Mouse (Mus musculus) yolk sac, embryonic 10.5 days (tissue): ENCODE data around the gene Specc1l.
"Not testable (repeated sequence)": the region's sequence is repeated elsewhere in the genome, so short reads cannot be mapped to it uniquely, and the experiment has no call there.

Experiments used
- DNase-seq: peaks from one replicate; pipeline ENCODE4 v3.0.0-alpha.2; 2017; ENCODE audit warnings: low spot score

Gene Specc1l

GRCm38 (mm10) chr10:75316472-75316871 lies 104.6 kb downstream of the Specc1l start:
- DNase-seq = no peak

- no peak for DNase-seq
Measured at GRCm38 (mm10) chr10:75316872-75316907, 104.8 kb downstream of the Specc1l start, which contains the start of gene Adora2a. Adora2a (plus strand) TSS chr10:75316877.

GRCm38 (mm10) chr10:75316908-75317761 lies 105.3 kb downstream of the Specc1l start:
- peak; percentile 64 for DNase-seq

GRCm38 (mm10) chr10:75318206-75318605 lies 106.3 kb downstream of the Specc1l start:
- no peak for DNase-seq

GRCm38 (mm10) chr10:75320321-75320720 lies 108.4 kb downstream of the Specc1l start:
- DNase-seq = no peak

- no peak for DNase-seq
Measured at GRCm38 (mm10) chr10:75322966-75323365, 111.1 kb downstream of the Specc1l start.

- no peak for DNase-seq
Measured at GRCm38 (mm10) chr10:75323986-75324385, 112.1 kb downstream of the Specc1l start.

GRCm38 (mm10) chr10:75324391-75324790 lies 112.5 kb downstream of the Specc1l start:
- no peak for DNase-seq

GRCm38 (mm10) chr10:75325821-75326220 lies 113.9 kb downstream of the Specc1l start:
- no peak for DNase-seq

GRCm38 (mm10) chr10:75326553-75326952 lies 114.7 kb downstream of the Specc1l start:
- DNase-seq = no peak

GRCm38 (mm10) chr10:75327081-75327480 lies 115.2 kb downstream of the Specc1l start:
- DNase-seq = no peak

- DNase-seq = no peak
Measured at GRCm38 (mm10) chr10:75328201-75328704, 116.4 kb downstream of the Specc1l start.

- DNase-seq = no peak
Measured at GRCm38 (mm10) chr10:75332268-75332667, 120.4 kb downstream of the Specc1l start.

- DNase-seq = no peak
Measured at GRCm38 (mm10) chr10:75333176-75333776, 121.4 kb downstream of the Specc1l start.

GRCm38 (mm10) chr10:75334175-75334574 lies 122.3 kb downstream of the Specc1l start:
- DNase-seq = no peak

- DNase-seq = no peak
Measured at GRCm38 (mm10) chr10:75335075-75335474, 123.2 kb downstream of the Specc1l start.

GRCm38 (mm10) chr10:75337231-75337630 lies 125.4 kb downstream of the Specc1l start:
- no peak for DNase-seq

GRCm38 (mm10) chr10:75338852-75339251 lies 127.0 kb downstream of the Specc1l start:
- no peak for DNase-seq

- DNase-seq = no peak
Measured at GRCm38 (mm10) chr10:75339377-75339776, 127.5 kb downstream of the Specc1l start.

- DNase-seq = no peak
Measured at GRCm38 (mm10) chr10:75341936-75342335, 130.1 kb downstream of the Specc1l start.

- DNase-seq = not testable (repeated sequence)
Measured at GRCm38 (mm10) chr10:75344563-75344962, 132.7 kb downstream of the Specc1l start.

- DNase-seq = no peak
Measured at GRCm38 (mm10) chr10:75345265-75345664, 133.4 kb downstream of the Specc1l start.

GRCm38 (mm10) chr10:75350564-75350963 lies 138.7 kb downstream of the Specc1l start:
- no peak for DNase-seq

GRCm38 (mm10) chr10:75352541-75352940 lies 140.7 kb downstream of the Specc1l start:
- no peak for DNase-seq
